Mouse (Mus musculus) embryonic facial prominence, embryonic 15.5 days (tissue): ENCODE measurements around the gene Snx19. TPM values are rescaled to one million over a fixed set of nuclear protein-coding genes. Genes with fewer than 3 reads are reported as not detected.

Experiments
- ATAC-seq: fragments of 200-750 bp; cut with Nextera tagmentation; 2 replicates; pipeline ENCODE4 v1.8.0; 2017; ENCODE audit warnings: low read depth, moderate TSS enrichment; ENCODE audit not compliant: insufficient number of reproducible peaks, low FRiP score, low TSS enrichment
- H3K27ac ChIP-seq: fragments of 300-500 bp; sonication (generic); replicated peaks from 2 replicates; pipeline ENCODE4 v1.5.1; 2015; ENCODE audit warnings: mild to moderate bottlenecking, inconsistent platforms
- H3K27me3 ChIP-seq: fragments of 300-500 bp; sonication (generic); 2 replicates; pipeline ENCODE4 v1.6.1; 2015; ENCODE audit warnings: inconsistent platforms
- H3K36me3 ChIP-seq: fragments of 300-500 bp; sonication (generic); 2 replicates; pipeline ENCODE4 v1.6.1; 2015; ENCODE audit warnings: mild to moderate bottlenecking, inconsistent platforms
- H3K4me1 ChIP-seq: fragments of 300-500 bp; sonication (generic); 2 replicates; pipeline ENCODE4 v1.6.1; 2015; ENCODE audit warnings: inconsistent platforms
- H3K4me2 ChIP-seq: fragments of 300-500 bp; sonication (generic); replicated peaks from 2 replicates; pipeline ENCODE4 v1.6.1; 2015; ENCODE audit warnings: mild to moderate bottlenecking, inconsistent platforms
- H3K4me3 ChIP-seq: fragments of 300-500 bp; sonication (generic); replicated peaks from 2 replicates; pipeline ENCODE4 v1.5.1; 2015; ENCODE audit warnings: mild to moderate bottlenecking, inconsistent platforms
- H3K9ac ChIP-seq: fragments of 300-500 bp; sonication (generic); 2 replicates; pipeline ENCODE4 v1.6.1; 2015; ENCODE audit warnings: inconsistent platforms
- H3K9me3 ChIP-seq: fragments of 300-500 bp; sonication (generic); replicated peaks from 2 replicates; pipeline ENCODE4 v1.6.1; 2016; ENCODE audit warnings: inconsistent platforms
- WGBS: fragments of 180-500 bp; shearing (Covaris S2); methylation state at CpG from one replicate; pipeline ENCODE4 v1.1.7; 2015; 5-methylcytosine and 5-hydroxymethylcytosine counted together
- polyA plus RNA-seq: library from polyadenylated mRNA; unstranded; fragments of >200 nt; fragmentation: Nextera tagmentation; extraction: Ambion mirVana; gene quantifications from 2 replicates; pipeline ENCODE4 v1.2.1, GENCODE M21; 2015

Gene Snx19
- 17.2 and 18.8 TPM in 2 replicates for polyA plus RNA-seq

DNA sequence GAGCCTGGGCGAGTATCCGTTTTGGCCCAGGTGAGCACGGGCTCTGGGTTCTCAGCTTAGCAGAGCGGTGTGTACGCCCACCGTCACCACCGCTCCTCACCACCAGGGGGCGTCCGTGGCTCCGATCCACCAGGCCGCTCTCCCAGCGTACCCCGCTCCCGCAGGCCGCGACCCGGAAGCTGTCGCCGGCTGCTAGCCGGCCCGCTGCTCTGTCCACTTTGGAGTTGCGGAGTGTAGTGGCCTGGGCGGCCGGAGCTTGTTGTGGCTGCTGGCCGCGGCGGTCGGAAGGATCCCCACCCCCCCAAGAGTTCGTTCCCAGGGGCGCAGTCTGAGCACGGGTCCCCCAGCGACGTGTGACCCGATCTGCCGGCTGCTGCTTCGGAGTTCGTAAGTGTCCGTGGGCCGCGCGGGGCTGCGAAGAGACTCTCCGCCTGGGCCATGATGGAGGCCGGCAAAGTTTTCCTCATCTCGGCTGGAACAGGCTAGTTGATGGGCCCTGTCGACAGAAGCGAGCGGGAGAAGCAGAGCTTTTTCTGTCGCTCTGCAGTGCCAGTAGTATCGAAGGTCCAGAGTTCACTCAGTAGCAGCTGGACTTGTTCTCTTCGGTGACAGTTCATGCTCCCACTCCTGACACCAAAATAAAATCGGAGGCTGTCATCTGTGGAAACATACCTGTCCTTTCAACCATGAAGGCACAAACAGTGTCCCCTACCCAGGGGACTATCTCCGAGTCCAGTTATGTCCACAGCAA lies at the start of gene Snx19:
Snx19 (plus strand) TSS at position 227 of the 751 bp plus-strand sequence.
- Histone ChIP-seq H3K9ac (peak within 1 kb of the TSS; percentile 81), H3K27me3 (no peaks in the 10 kb centered on the region), H3K4me2 (peak within 1 kb of the TSS; percentile 72), H3K4me1 (peaks cover 32% of the 10 kb centered on the region), H3K4me3 (peak within 1 kb of the TSS; percentile 88), H3K36me3 (peaks cover 9% of the 10 kb centered on the region), H3K27ac (no peak within 1 kb of the TSS), H3K9me3 (no peaks in the 10 kb centered on the region)
- WGBS: 2% methylated on average over 50 of the region's 53 CpGs
- peak; percentile 92 for ATAC-seq

DNA sequence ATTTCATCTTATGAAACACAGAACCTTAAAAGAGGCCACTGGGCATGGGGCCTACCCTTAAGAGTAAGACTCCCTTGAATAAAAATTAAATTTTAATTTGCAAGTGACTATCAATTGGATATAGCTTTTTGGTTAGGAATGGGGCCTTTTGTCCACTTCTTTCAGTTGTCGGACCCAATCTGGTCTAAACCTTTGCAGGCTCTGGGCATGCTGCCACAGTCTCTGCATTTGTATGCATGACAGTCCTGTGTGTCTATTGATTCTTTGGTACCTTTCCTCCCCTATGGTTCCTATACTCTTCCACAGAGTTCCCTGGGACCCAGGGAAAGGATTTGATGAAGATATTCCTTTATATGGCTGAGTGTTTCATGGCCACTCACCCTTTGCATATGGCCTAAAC lies 26.1 kb upstream of the Snx19 start:
- Histone ChIP-seq H3K36me3 (no peaks in the 10 kb centered on the region), H3K4me3 (no peak overlapping the region), H3K27me3 (no peaks in the 10 kb centered on the region), H3K27ac (no peak overlapping the region), H3K9ac (no peak overlapping the region), H3K4me2 (no peak overlapping the region), H3K4me1 (no peaks in the 10 kb centered on the region), H3K9me3 (no peaks in the 10 kb centered on the region)
- WGBS: 100% methylated on average over 1 of the region's 1 CpGs
- ATAC-seq: no peak

DNA sequence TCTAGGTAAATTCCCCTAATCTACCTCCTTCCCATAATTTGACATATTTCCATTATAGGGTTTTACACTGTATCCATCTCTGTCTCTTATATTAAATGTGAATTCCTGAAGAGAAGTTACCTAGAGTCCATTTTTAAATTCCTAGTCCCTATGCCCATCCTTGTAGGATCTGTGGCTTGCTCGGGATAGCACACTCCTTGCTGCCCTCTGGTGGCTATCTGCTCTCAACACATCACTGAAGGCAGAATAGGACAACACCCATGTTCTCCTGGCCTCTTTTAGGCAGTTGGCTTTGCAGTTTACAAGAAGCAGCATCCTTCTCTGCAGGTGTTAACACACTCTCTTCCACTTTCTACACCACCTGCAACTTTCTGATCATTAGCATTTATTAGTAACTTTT lies 4.0 kb upstream of the Snx19 start:
- ATAC-seq: no peak

DNA sequence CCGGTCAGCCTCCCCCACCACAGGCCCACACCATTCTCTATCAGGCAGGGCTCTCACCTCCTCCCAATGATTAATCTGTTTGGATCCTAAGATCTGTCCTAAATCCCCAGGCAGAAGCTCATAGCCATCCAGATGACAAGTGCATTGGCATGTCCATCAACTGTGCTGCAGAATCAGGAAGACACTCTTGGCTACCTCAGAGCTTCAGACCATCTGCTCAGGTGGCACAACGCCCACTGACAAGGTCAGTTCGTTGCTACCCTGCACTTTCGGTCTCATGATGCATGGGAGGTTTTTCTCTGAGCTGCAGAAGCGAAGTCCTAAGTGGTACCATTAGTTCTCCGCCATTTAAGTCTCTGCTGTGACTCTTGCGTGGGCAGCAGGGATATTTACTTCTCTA lies 1.7 kb upstream of the Snx19 start:
- peaks cover 7% of the 10 kb centered on the region; the same call in 1 of the 2 replicates for H3K36me3 ChIP-seq
- no peak overlapping the region for H3K27ac ChIP-seq
- no peak overlapping the region for H3K4me2 ChIP-seq
- H3K4me3 ChIP-seq: no peak overlapping the region
- no peaks in the 10 kb centered on the region for H3K27me3 ChIP-seq
- no peak for ATAC-seq
- 87% methylated on average over 7 of the region's 7 CpGs for WGBS
- H3K9me3 ChIP-seq: no peaks in the 10 kb centered on the region
- peaks cover 26% of the 10 kb centered on the region for H3K4me1 ChIP-seq
- H3K9ac ChIP-seq: no peak overlapping the region

More for the DNA sequence above, 4.0 kb upstream of the Snx19 start:
- H3K27ac ChIP-seq: no peak overlapping the region
- no peak overlapping the region for H3K4me2 ChIP-seq
- no peaks in the 10 kb centered on the region for H3K36me3 ChIP-seq
- H3K4me1 ChIP-seq: peaks cover 7% of the 10 kb centered on the region
- no peak overlapping the region for H3K4me3 ChIP-seq
- H3K27me3 ChIP-seq: no peaks in the 10 kb centered on the region
- 3% methylated on average over 1 of the region's 1 CpGs for WGBS
- no peaks in the 10 kb centered on the region for H3K9me3 ChIP-seq
- H3K9ac ChIP-seq: no peak overlapping the region

DNA sequence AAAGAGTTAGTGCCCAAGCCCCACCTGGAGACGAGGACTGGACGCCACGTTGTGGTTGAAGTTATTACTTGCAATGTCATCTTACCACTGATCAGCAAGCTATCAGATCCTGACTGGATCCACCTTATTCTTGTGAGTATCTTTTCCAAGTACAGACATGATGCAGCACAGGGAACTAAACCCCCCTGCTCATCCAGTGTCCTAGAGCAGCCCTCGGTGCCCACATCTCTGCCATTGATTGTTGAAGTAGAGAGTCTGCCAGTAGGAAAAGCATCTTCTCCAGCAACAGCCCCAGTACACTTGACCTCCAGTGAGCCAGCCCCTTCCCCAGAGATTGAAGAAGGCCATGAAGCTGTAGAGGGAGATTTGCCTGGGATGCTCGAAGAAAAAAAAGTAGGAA lies 1.3 kb downstream of the Snx19 start:
- no peak overlapping the region for H3K9ac ChIP-seq

DNA sequence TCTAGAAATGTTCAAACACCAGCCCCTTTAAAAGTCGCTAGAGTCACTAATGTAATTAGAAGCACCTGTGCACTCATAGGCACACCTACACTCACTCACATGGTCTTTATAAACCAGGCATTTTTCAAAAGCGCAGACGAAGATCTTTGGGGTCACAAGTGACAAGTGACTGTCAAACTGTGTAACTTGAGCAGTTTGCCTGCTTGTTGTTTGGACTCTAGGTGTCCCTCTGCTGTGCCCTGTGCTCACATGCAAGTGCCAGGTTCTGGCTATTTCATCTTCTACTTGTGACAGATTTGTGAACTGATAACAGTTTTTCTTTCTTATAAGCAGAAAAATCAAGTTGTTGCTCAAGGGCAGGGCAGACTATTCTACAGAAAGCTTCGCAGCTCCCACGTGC lies 3.5 kb downstream of the Snx19 start:
- no peak for ATAC-seq
- H3K27ac ChIP-seq: no peak overlapping the region
- no peaks in the 10 kb centered on the region for H3K27me3 ChIP-seq
- no peaks in the 10 kb centered on the region for H3K9me3 ChIP-seq
- peaks cover 32% of the 10 kb centered on the region for H3K4me1 ChIP-seq
- H3K9ac ChIP-seq: no peak overlapping the region
- no peak overlapping the region for H3K4me2 ChIP-seq
- H3K4me3 ChIP-seq: no peak overlapping the region
- H3K36me3 ChIP-seq: peaks cover 34% of the 10 kb centered on the region
- 51% methylated on average over 5 of the region's 5 CpGs for WGBS

More for the DNA sequence above, 1.3 kb downstream of the Snx19 start:
- no peak overlapping the region for H3K27ac ChIP-seq
- H3K4me3 ChIP-seq: peak overlapping the region; percentile 88
- no peaks in the 10 kb centered on the region for H3K27me3 ChIP-seq
- ATAC-seq: no peak
- WGBS: 88% methylated on average over 5 of the region's 5 CpGs
- peaks cover 32% of the 10 kb centered on the region for H3K4me1 ChIP-seq
- no peak overlapping the region; the same call in 1 of the 2 replicates for H3K4me2 ChIP-seq
- no peaks in the 10 kb centered on the region for H3K9me3 ChIP-seq
- H3K36me3 ChIP-seq: peaks cover 19% of the 10 kb centered on the region

DNA sequence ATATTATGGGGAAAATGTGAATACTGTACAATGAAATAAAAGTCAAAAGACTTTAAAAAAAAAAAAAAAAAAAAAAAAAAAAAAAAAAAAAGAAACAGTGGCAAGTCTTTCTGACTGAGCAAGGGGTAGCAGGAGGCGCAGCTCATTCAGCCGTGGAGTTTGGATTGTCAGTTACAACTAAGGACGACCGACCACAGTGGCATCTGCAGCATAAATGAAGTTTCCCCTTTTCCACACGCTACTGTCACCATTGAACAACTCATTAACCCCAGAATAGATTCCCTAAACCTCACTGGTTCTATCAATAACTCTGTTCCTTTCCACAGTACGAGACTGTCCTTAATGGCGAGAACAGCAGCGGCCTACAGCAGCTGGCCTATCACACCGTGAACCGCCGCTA lies 5.0 kb downstream of the Snx19 start:
- no peak for ATAC-seq
- no peak overlapping the region for H3K9ac ChIP-seq
- 95% methylated on average over 11 of the region's 11 CpGs for WGBS
- no peak overlapping the region for H3K27ac ChIP-seq
- peaks cover 32% of the 10 kb centered on the region for H3K4me1 ChIP-seq
- no peak overlapping the region for H3K4me2 ChIP-seq
- peaks cover 48% of the 10 kb centered on the region for H3K36me3 ChIP-seq
- no peaks in the 10 kb centered on the region for H3K27me3 ChIP-seq
- H3K4me3 ChIP-seq: no peak overlapping the region
- H3K9me3 ChIP-seq: no peaks in the 10 kb centered on the region

DNA sequence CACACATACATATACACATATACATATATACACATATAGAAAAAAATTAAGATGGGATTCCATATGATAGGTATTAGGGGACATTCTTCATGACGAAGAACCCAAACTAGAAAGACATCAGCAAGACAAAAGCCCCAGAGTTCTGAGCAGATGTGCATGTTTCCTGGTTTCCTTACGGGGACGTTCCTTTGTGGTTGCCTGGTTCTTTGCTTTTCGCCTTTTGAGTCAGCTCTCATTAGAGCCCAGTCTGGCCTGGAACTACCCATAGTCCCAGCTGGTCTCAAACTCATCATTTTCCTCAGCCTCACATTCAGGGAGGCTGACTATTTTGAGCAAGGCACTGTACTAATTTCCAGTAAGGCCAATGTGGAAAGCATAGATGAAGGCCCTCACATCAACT lies 7.0 kb downstream of the Snx19 start:
- Histone ChIP-seq H3K9ac (no peak overlapping the region), H3K4me1 (peaks cover 15% of the 10 kb centered on the region), H3K4me3 (no peak overlapping the region), H3K36me3 (peaks cover 60% of the 10 kb centered on the region), H3K27ac (no peak overlapping the region), H3K4me2 (no peak overlapping the region), H3K27me3 (no peaks in the 10 kb centered on the region), H3K9me3 (no peaks in the 10 kb centered on the region)
- no peak for ATAC-seq
- WGBS: 89% methylated on average over 4 of the region's 4 CpGs

DNA sequence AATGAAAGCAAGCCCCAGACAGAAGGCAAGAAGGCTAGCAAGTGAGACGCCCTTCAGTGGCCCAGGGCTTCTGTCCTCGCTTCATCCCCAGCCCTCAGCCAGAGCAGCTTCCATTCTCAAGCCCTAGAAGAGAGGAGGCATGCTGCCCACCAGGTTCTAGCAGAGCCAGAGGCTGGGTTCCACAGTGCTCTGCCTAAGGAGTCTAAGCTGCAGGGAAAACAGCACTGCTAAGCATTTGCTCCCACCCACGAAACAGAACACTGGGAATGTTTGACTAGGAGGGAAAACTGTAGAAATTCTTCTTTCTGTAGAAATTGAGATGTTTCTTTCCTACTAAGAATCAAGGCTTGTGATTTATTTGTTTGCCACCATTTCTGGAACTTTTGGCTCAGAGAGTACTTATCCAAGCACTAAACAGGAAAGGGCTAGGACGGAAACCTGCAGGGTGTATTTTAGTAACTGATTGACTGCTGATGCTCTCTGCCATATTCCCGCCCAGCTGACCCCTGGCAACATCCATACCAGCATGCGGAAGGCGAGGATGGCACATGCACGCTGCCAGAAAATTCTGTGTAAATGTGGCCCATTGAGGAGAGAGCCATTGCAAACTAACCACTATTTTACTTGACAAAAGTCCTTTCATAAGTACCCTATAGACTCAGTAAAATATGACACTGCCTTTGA lies 9.1 kb downstream of the Snx19 start:
- Histone ChIP-seq H3K4me1 (no peaks in the 10 kb centered on the region), H3K27me3 (no peaks in the 10 kb centered on the region), H3K9ac (no peak overlapping the region), H3K27ac (no peak overlapping the region), H3K4me2 (no peak overlapping the region), H3K4me3 (no peak overlapping the region), H3K9me3 (no peaks in the 10 kb centered on the region), H3K36me3 (peaks cover 78% of the 10 kb centered on the region)
- ATAC-seq: no peak
- WGBS: 90% methylated on average over 8 of the region's 8 CpGs

DNA sequence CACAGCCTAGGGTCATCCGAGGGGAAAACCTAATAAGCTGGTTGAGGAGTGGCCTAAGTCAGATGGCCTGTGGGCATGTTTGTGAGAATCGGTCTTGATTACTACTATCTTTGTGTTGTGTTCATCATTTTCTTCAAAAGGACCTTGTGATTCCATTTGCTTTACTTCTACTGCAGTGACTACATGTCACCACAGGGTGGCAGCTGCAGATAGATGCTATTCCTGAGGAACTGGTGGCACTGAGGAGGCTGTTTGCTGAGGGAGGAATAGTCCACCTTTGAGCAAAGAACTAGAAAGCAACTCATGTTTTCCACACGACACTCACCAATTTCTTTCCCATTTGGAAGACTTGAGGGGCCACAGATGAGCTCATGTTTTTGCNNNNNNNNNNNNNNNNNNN lies 11.6 kb downstream of the Snx19 start:
- Histone ChIP-seq H3K4me3 (no peak overlapping the region), H3K36me3 (peaks cover 82% of the 10 kb centered on the region), H3K9me3 (no peaks in the 10 kb centered on the region), H3K9ac (no peak overlapping the region), H3K4me2 (no peak overlapping the region), H3K4me1 (no peaks in the 10 kb centered on the region), H3K27ac (no peak overlapping the region), H3K27me3 (no peaks in the 10 kb centered on the region)
- ATAC-seq: no peak
- WGBS: 52% methylated on average over 3 of the region's 3 CpGs

DNA sequence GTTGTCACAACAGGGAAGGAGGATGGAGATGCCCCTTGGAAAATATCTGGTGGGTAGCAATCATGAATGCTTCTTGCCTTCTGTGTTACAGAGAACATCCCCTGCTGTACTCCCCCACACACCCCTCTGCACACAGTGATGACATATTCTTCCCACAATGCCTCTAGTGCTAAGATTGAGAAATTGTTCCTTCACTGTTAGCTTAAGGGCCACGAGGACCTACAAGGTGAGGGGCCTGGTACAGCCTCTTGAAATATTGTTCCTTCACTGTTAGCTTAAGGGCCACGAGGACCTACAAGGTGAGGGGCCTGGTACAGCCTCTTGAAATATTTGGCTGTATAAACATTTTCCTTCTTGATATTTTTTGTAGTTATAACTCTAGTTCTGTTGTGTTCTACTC lies 14.9 kb downstream of the Snx19 start:
- Histone ChIP-seq H3K9ac (no peak overlapping the region), H3K27ac (no peak overlapping the region), H3K4me1 (no peaks in the 10 kb centered on the region), H3K4me2 (no peak overlapping the region), H3K36me3 (peaks cover 86% of the 10 kb centered on the region), H3K9me3 (no peaks in the 10 kb centered on the region), H3K4me3 (no peak overlapping the region), H3K27me3 (no peaks in the 10 kb centered on the region)
- no peak for ATAC-seq
- 86% methylated on average over 2 of the region's 2 CpGs for WGBS
